Mouse (Mus musculus): ENCODE results near the gene Dennd1c.

Dennd1c gene

DNA sequence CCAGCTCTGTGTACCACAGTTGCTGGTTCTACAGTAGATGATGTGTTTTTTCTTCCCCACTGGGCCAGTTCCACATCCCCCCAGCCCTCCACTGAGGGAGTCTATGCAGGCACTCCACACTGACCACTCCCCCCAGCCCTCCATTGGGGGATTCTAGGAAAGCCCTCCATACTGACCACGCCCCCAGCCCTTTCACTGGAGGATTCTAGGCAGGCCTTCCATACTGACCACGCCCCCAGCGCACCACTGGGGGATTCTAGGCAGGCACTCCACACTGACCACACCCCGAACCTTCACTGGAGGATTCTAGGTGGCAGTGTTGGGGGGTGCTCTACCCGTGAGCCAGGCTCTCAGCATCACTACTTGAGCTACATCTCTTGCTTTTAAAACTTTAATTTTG lies 30.9 kb downstream of the Dennd1c start:
- no peak for DNase-seq (ENCODE audit: low read depth)

DNA sequence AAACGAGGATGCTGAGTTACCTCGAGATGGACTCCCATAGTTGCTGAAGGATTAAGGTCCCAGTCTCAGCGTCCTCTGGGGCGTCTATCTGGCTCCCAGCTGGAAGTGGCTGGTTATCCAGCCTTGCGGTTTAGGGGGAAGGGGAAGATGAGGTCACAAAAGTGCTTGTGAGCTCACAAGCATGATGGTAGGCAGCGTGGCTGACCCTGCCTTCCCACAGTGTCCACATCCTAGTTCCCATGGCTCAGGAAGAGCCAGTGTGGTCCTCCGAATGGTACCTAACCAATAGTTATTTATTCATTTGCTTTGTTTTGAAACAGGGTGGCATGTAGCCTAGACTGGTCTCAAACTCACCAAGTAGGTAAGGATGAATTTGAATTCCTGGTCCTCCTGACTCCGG lies 36.8 kb downstream of the Dennd1c start, which contains the start of gene Slc25a41:
Slc25a41 (minus strand) TSS at position 101 of the 400 bp plus-strand sequence.
- no peak for DNase-seq (ENCODE audit: low read depth)

DNA sequence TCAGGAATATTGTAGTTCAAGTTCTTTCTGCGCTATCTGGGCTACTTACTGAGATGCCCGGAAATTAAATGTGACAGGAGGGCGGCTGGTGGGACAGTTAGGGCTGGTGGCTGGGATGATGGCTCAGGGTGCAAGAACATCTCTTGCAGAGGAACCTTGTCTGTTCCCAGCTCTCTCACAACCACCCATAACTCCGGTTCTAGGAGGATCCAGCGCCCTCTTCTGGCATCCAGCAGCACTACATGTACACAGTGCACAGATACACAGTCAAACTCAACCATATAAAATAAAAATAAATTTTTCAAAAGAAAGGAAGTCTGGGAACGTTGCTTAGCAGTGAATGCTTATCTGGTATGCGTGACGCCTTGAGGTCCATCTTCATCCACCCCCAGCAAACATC lies 39.3 kb downstream of the Dennd1c start:
- no peak for DNase-seq (ENCODE audit: low read depth)

DNA sequence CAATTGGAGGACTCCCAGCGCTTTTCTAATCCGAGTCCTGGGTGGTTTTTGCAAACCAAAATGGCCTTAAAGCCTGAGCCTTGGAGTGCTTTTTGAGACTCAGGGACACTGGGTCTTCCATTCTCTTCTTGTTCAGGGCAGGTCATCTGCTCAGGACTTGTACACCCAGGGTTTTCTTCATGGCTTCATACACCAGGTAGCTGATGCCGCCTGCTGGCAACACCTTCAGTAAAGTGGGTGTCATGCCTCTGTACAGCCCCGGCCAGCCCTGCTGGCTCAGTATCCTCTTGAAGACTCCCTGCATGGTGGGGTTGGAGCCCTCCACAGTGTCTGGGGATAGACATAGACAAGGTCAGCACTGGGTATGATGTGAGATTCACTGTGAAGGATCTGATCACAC lies 45.5 kb downstream of the Dennd1c start:
- DNase-seq (ENCODE audit: low read depth), result no peak

DNA sequence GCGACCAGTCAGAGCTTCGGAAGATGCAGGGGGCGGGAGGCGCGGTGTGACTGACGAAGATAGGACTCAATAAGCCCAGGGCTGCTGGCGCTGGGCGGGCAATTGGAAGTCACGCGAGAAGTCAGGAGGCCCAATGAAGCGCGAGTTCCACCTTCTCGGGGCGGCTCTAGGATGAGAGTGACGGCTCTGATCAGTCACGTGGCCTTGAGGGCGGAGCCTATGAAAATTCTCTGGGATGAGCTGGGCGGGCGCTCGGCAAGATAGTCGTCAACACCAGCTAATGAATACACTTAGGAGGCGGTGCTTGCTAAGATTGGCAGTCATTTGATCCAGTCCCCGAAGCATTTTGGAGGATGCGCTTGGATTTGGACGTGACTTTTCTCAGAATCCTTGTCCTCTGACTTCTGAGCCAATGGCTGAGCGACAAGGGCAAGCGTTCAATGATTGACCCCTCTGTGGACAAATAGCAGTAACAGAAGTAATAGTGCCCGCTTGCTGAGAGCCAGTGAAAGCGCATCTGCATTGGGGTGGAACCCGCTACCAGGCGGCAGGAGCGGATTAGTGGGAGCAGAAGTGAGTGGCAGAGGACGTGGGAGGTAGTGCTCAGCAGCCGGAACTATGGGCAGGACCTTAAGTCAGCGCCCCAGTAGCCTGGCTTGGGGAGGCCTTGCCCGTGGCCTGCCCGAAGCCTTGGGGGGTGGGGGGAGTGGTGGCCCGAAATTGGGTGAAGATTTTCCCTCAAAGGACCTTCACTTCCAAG lies 46.5 kb downstream of the Dennd1c start:
- peak; percentile 100 for DNase-seq (ENCODE audit: low read depth)

GRCm38 (mm10) chr17:57030931-57031660 lies 47.2 kb downstream of the Dennd1c start, which contains the start of gene Khsrp:
Khsrp (minus strand) TSS chr17:57031522.
- no peak for DNase-seq (ENCODE audit: low read depth)

DNA sequence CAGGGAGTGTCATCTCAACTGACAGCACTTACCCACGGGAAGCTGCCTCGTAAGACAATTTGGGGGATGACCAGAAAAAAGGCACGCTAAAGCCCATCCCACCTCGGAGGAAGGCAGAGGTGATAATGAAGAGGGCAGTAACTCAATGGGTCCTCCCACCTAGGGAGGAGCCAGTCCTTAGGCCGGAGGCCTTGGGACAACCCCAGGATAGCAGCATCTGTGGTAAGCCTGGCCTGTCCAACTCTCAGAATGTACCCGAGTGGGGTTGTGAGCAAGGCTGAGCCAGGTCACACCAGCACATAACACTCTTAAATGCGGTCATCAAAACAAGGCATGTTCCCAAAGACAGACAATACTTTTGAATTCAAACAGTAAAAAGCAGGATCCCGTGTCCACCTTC lies 48.6 kb downstream of the Dennd1c start:
- DNase-seq (ENCODE audit: low read depth), result no peak

DNA sequence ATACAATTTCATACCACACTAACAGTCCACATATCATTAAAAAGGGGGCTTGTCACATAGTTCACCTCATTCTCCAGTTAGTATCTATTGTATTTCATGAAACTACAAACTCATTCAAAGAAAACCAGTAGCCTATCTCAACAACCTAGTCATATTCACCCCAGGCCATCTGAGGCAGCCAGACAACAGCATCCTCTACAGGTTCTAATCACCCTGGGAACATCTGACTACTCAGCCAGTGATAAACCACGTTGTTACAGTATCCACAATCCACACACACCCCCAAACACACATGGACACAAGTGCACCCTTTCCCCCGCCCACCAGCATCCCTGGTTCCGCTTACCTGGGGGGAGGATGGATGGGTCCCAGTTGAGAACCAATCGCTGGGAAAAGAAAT lies 50.8 kb downstream of the Dennd1c start:
- DNase-seq (ENCODE audit: low read depth), result no peak

GRCm38 (mm10) chr17:57020960-57021359 lies 57.4 kb downstream of the Dennd1c start:
- DNase-seq (ENCODE audit: low read depth), result no peak

DNA sequence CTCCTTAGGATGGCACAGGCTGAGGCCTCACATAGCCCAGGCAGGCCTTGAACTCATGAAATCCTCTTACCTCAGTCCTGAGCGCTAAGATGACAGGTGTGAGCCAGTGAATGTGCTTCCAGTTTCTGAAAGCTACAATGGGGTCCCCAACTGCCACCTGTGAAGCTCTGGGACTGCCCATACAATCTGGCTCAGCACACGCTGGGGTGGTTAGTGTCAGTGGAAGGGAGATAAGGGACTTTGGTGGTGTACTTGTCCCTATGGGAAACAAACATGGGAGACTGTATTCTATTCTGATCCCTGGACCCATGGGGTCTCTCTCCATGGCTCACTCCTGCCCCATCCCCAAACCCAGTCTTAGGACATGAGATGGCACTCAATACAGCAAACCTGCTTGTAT lies 58.6 kb downstream of the Dennd1c start:
- no peak for DNase-seq (ENCODE audit: low read depth)

Data from fibroblast of lung, adult 2 months (primary cell).